Mouse (Mus musculus) limb, embryonic 14.5 days (tissue): ENCODE measurements around the gene Mef2d. TPM values are rescaled to one million over a fixed set of nuclear protein-coding genes. Genes with fewer than 3 reads are reported as not detected.

Experiments
- ATAC-seq: fragments of 200-750 bp; cut with Nextera tagmentation; 2 replicates; pipeline ENCODE4 v1.8.0; 2017; ENCODE audit warnings: low read depth, moderate number of reproducible peaks, moderate TSS enrichment; ENCODE audit not compliant: low FRiP score
- DNase-seq: peaks from one replicate; pipeline ENCODE4 v3.0.0-alpha.2; 2015; ENCODE audit warnings: low spot score
- H3K27ac ChIP-seq: fragments of 300-500 bp; sonication (generic); replicated peaks from 2 replicates; pipeline ENCODE4 v1.5.1; 2014; ENCODE audit warnings: low read depth, mild to moderate bottlenecking, low read length, moderate library complexity, mixed read lengths
- H3K27me3 ChIP-seq: fragments of 300-500 bp; sonication (generic); 2 replicates; pipeline ENCODE4 v1.6.1; 2014; ENCODE audit warnings: low read length, mixed read lengths; ENCODE audit not compliant: control insufficient read depth, insufficient read depth
- H3K36me3 ChIP-seq: fragments of 300-500 bp; sonication (generic); 2 replicates; pipeline ENCODE4 v1.6.1; 2014; ENCODE audit warnings: mild to moderate bottlenecking, low read length, moderate library complexity, mixed read lengths; ENCODE audit not compliant: control insufficient read depth, insufficient read depth
- H3K4me1 ChIP-seq: fragments of 300-500 bp; sonication (generic); 2 replicates; pipeline ENCODE4 v1.6.1; 2014; ENCODE audit warnings: antibody characterized with exemption, low read length, mixed read lengths; ENCODE audit not compliant: control insufficient read depth, insufficient read depth
- H3K4me2 ChIP-seq: fragments of 300-500 bp; sonication (generic); replicated peaks from 2 replicates; pipeline ENCODE4 v1.6.1; 2014; ENCODE audit warnings: low read depth, mild to moderate bottlenecking, low read length, moderate library complexity; ENCODE audit not compliant: severe bottlenecking
- H3K4me3 ChIP-seq: fragments of 300-500 bp; sonication (generic); replicated peaks from 2 replicates; pipeline ENCODE4 v1.5.1; 2014; ENCODE audit warnings: low read length
- H3K9ac ChIP-seq: fragments of 300-500 bp; sonication (generic); 2 replicates; pipeline ENCODE4 v1.6.1; 2014; ENCODE audit warnings: mild to moderate bottlenecking, low read depth, low read length, moderate library complexity; ENCODE audit not compliant: severe bottlenecking
- H3K9me3 ChIP-seq: fragments of 300-500 bp; sonication (generic); 2 replicates; pipeline ENCODE4 v1.6.1; 2016; ENCODE audit warnings: low read length; ENCODE audit not compliant: control insufficient read depth
- POLR2A ChIP-seq: fragments of 200-500 bp; IDR thresholded peaks from 2 replicates; pipeline ENCODE4 v1.8.0; 2012; ENCODE audit warnings: inconsistent platforms, mild to moderate bottlenecking, moderate library complexity, borderline replicate concordance; ENCODE audit not compliant: insufficient read depth, insufficient read length; ENCODE audit errors: extremely low read depth
- WGBS: fragments of 180-500 bp; shearing (Covaris S2); extraction: QIAGEN DNeasy Blood & Tissue Kit; methylation state at CpG from one replicate; pipeline ENCODE4 v1.1.7; 2014; 5-methylcytosine and 5-hydroxymethylcytosine counted together
- polyA plus RNA-seq, 2 experiments: library from polyadenylated mRNA; depleted of rRNA in 1 of 2; stranded (reverse) in 1 of 2; unstranded in 1 of 2; fragments of >200 nt; fragmentation: Nextera tagmentation in 1 of 2; extraction: Ambion mirVana in 1 of 2; gene quantifications; 2 replicates each; pipeline versions ENCODE4 v1.2.1 to v1.2.3; 2012 to 2014

Gene Mef2d
- polyA plus RNA-seq, 2 experiments, result 29.6 to 58.7 TPM

GRCm38 (mm10) chr3:88143961-88144486, 1.9 kb downstream of the Mef2d start:
- peak; percentile 26 for DNase-seq
- H3K9ac ChIP-seq, result peak overlapping the region; percentile 40
- H3K4me1 ChIP-seq, result peaks cover 77% of the 10 kb centered on the region
- H3K27ac ChIP-seq, result no peak overlapping the region
- WGBS, result 28% methylated on average over 5 of the region's 5 CpGs
- TF ChIP-seq POLR2A, result no peak
- H3K4me3 ChIP-seq, result peak overlapping the region; percentile 76
- peaks cover 5% of the 10 kb centered on the region for H3K36me3 ChIP-seq
- peak overlapping the region; percentile 97 for H3K4me2 ChIP-seq
- H3K27me3 ChIP-seq, result no peaks in the 10 kb centered on the region
- no peak for ATAC-seq
- no peaks in the 10 kb centered on the region for H3K9me3 ChIP-seq

GRCm38 (mm10) chr3:88144648-88145410, 2.7 kb downstream of the Mef2d start:
- DNase-seq (no peak), ATAC-seq (no peak)
- H3K9me3 ChIP-seq, result no peaks in the 10 kb centered on the region
- peak overlapping the region; percentile 76 for H3K4me3 ChIP-seq
- H3K27ac ChIP-seq, result no peak overlapping the region
- 43% methylated on average over 6 of the region's 6 CpGs for WGBS
- H3K4me1 ChIP-seq, result peaks cover 77% of the 10 kb centered on the region
- peak overlapping the region; percentile 97 for H3K4me2 ChIP-seq
- no peak for TF ChIP-seq POLR2A
- peak overlapping the region; percentile 40 for H3K9ac ChIP-seq
- no peaks in the 10 kb centered on the region for H3K27me3 ChIP-seq
- H3K36me3 ChIP-seq, result peaks cover 5% of the 10 kb centered on the region

- Histone ChIP-seq H3K4me1 (peaks cover 77% of the 10 kb centered on the region), H3K4me2 (peak overlapping the region; percentile 97), H3K27me3 (no peaks in the 10 kb centered on the region), H3K36me3 (peaks cover 5% of the 10 kb centered on the region), H3K9me3 (no peaks in the 10 kb centered on the region), H3K27ac (no peak overlapping the region), H3K9ac (peak overlapping the region; percentile 40), H3K4me3 (peak overlapping the region; percentile 76; the same call in 1 of the 2 replicates)
- ATAC-seq (no peak), DNase-seq (no peak)
- WGBS, result 23% methylated on average over 4 of the region's 4 CpGs
- TF ChIP-seq POLR2A, result no peak
These were observed 3.2 kb downstream of the Mef2d start for GRCm38 (mm10) chr3:88145411-88145782.

- Histone ChIP-seq H3K4me3 (0 out of 2 replicates have a peak overlapping the region, but pooled peaks have one; percentile 76), H3K27ac (no peak overlapping the region), H3K9ac (peak overlapping the region; percentile 8; the same call in 1 of the 2 replicates), H3K27me3 (no peaks in the 10 kb centered on the region), H3K9me3 (no peaks in the 10 kb centered on the region), H3K4me1 (peaks cover 77% of the 10 kb centered on the region), H3K4me2 (peak overlapping the region; percentile 97), H3K36me3 (peaks cover 5% of the 10 kb centered on the region)
- WGBS, result 69% methylated on average over 5 of the region's 5 CpGs
- no peak for DNase-seq
- no peak for ATAC-seq
- no peak for TF ChIP-seq POLR2A
These were observed 3.8 kb downstream of the Mef2d start for GRCm38 (mm10) chr3:88145952-88146351.

GRCm38 (mm10) chr3:88146376-88147112, 4.4 kb downstream of the Mef2d start:
- H3K4me1 ChIP-seq, result peaks cover 77% of the 10 kb centered on the region
- 0 out of 2 replicates have a peak overlapping the region, but pooled peaks have one; percentile 14 for H3K4me2 ChIP-seq
- H3K36me3 ChIP-seq, result peaks cover 5% of the 10 kb centered on the region
- H3K4me3 ChIP-seq, result 0 out of 2 replicates have a peak overlapping the region, but pooled peaks have one; percentile 76
- ATAC-seq (no peak), DNase-seq (no peak)
- H3K27me3 ChIP-seq, result no peaks in the 10 kb centered on the region
- no peak overlapping the region for H3K27ac ChIP-seq
- H3K9me3 ChIP-seq, result no peaks in the 10 kb centered on the region
- TF ChIP-seq POLR2A, result no peak
- WGBS, result 50% methylated on average over 5 of the region's 5 CpGs
- peak overlapping the region; percentile 8; the same call in 1 of the 2 replicates for H3K9ac ChIP-seq
